Mouse (Mus musculus): ENCODE data around the gene Cxcl15. TPM values are rescaled to one million over a fixed set of nuclear protein-coding genes. Genes with fewer than 3 reads are reported as not detected.
A peak's percentile ranks its signal among the peaks of the same experiment; 100 is the strongest.
"Not testable (repeated sequence)": the region's sequence is repeated elsewhere in the genome, so short reads cannot be mapped to it uniquely, and the experiment has no call there.

Gene Cxcl15
- total RNA-seq, 2 experiments from 2014 or later = not detected

GRCm38 (mm10) chr5:90789306-90790073, 4.8 kb upstream of the Cxcl15 start:
- DNase-seq = no peak
- intact Hi-C loops (cut with DNase I) = loop anchor here (2.0 to 5.0 kb wide), 2 partner anchors 118 to 129 kb away; no protein-coding TSS in a partner anchor

- intact Hi-C loops (cut with DNase I) = no loop called here
- no peak for DNase-seq
Measured at GRCm38 (mm10) chr5:90790074-90790502, 4.2 kb upstream of the Cxcl15 start.

- DNase-seq; intact Hi-C loops (cut with DNase I): not testable (repeated sequence)
Measured at GRCm38 (mm10) chr5:90795392-90795791, 1.1 kb downstream of the Cxcl15 start.

GRCm38 (mm10) chr5:90804574-90804973, 10.2 kb downstream of the Cxcl15 start:
- DNase-seq = no peak
- intact Hi-C loops (cut with DNase I) = no loop called here

GRCm38 (mm10) chr5:90806050-90806449, 11.7 kb downstream of the Cxcl15 start:
- DNase-seq = no peak
- intact Hi-C loops (cut with DNase I) = no loop called here

GRCm38 (mm10) chr5:90807176-90807950, 13.0 kb downstream of the Cxcl15 start:
- intact Hi-C loops (cut with DNase I) = no loop called here

GRCm38 (mm10) chr5:90819756-90820155, 25.4 kb downstream of the Cxcl15 start:
- no peak for DNase-seq
- intact Hi-C loops (cut with DNase I) = no loop called here

More at GRCm38 (mm10) chr5:90807176-90807950, 13.0 kb downstream of the Cxcl15 start:
- no peak for DNase-seq

GRCm38 (mm10) chr5:90832145-90832767, 37.9 kb downstream of the Cxcl15 start:
- DNase-seq = no peak
- intact Hi-C loops (cut with DNase I) = no loop called here

GRCm38 (mm10) chr5:90832768-90833388, 38.5 kb downstream of the Cxcl15 start:
- no peak for DNase-seq
- intact Hi-C loops (cut with DNase I) = no loop called here

GRCm38 (mm10) chr5:90834436-90834835, 40.1 kb downstream of the Cxcl15 start:
- DNase-seq = no peak
- intact Hi-C loops (cut with DNase I) = no loop called here

GRCm38 (mm10) chr5:90838582-90838981, 44.2 kb downstream of the Cxcl15 start:
- intact Hi-C loops (cut with DNase I) = no loop called here

GRCm38 (mm10) chr5:90840902-90841869, 46.9 kb downstream of the Cxcl15 start:
- DNase-seq = no peak
- intact Hi-C loops (cut with DNase I) = no loop called here

More at GRCm38 (mm10) chr5:90838582-90838981, 44.2 kb downstream of the Cxcl15 start:
- DNase-seq = peak in 1 of 2 experiments; percentile 28

- intact Hi-C loops (cut with DNase I) = no loop called here
- DNase-seq = no peak
Measured at GRCm38 (mm10) chr5:90843891-90844290, 49.6 kb downstream of the Cxcl15 start.

GRCm38 (mm10) chr5:90850096-90850495, 55.8 kb downstream of the Cxcl15 start:
- intact Hi-C loops (cut with DNase I); DNase-seq: not testable (repeated sequence)

- intact Hi-C loops (cut with DNase I); DNase-seq: not testable (repeated sequence)
Measured at GRCm38 (mm10) chr5:90851391-90851790, 57.1 kb downstream of the Cxcl15 start.
